Mouse (Mus musculus) adrenal gland, adult (tissue): Measurements from ENCODE around the gene Krtap28-10.
A peak's percentile ranks its signal among the peaks of the same experiment; 100 is the strongest.

Source experiments
- DNase-seq, 2 experiments: peaks; one replicate each; pipeline ENCODE4 v3.0.0; 2022 to 2023; ENCODE audit warnings: low spot score in 1 of 2; ENCODE audit not compliant: inconsistent age in 2 of 2

The Krtap28-10 gene

GRCm38 (mm10) chr1:83042380-83042779 lies at the start of gene Krtap28-10:
Gene Krtap28-10 (minus strand): TSS chr1:83042480.
- no peak for DNase-seq

- DNase-seq = no peak
Observed at GRCm38 (mm10) chr1:83091268-83091667, 49.0 kb upstream of the Krtap28-10 start.

GRCm38 (mm10) chr1:83084790-83085189 lies 42.5 kb upstream of the Krtap28-10 start:
- no peak for DNase-seq

GRCm38 (mm10) chr1:83077016-83077415 lies 34.7 kb upstream of the Krtap28-10 start:
- no peak for DNase-seq

- DNase-seq = peak in 1 of 2 experiments; percentile 69
Observed at GRCm38 (mm10) chr1:83076190-83076917, 34.1 kb upstream of the Krtap28-10 start.

- no peak for DNase-seq
Observed at GRCm38 (mm10) chr1:83075526-83076189, 33.4 kb upstream of the Krtap28-10 start.

- no peak for DNase-seq
Observed at GRCm38 (mm10) chr1:83067205-83067604, 24.9 kb upstream of the Krtap28-10 start.

GRCm38 (mm10) chr1:83066577-83066976 lies 24.3 kb upstream of the Krtap28-10 start:
- DNase-seq = no peak

GRCm38 (mm10) chr1:83064851-83065250 lies 22.6 kb upstream of the Krtap28-10 start:
- DNase-seq = peak in 1 of 2 experiments; percentile 69

GRCm38 (mm10) chr1:83060643-83061042 lies 18.4 kb upstream of the Krtap28-10 start, which contains the start of gene Krtap28-13:
Gene Krtap28-13 (plus strand): TSS chr1:83060930.
- DNase-seq = no peak

GRCm38 (mm10) chr1:83059278-83059677 lies 17.0 kb upstream of the Krtap28-10 start, which contains the start of gene A030005K14Rik:
Gene A030005K14Rik (minus strand): TSS chr1:83059378.
- DNase-seq = no peak

- peak in 1 of 2 experiments; percentile 44 for DNase-seq
Observed at GRCm38 (mm10) chr1:83058481-83058880, 16.2 kb upstream of the Krtap28-10 start.

- no peak for DNase-seq
Observed at GRCm38 (mm10) chr1:83044882-83045427, 2.7 kb upstream of the Krtap28-10 start, which contains the start of gene Gm47969. Gene Gm47969 (plus strand): TSS chr1:83044932.

GRCm38 (mm10) chr1:83039080-83039479 lies 3.2 kb downstream of the Krtap28-10 start:
- no peak for DNase-seq

GRCm38 (mm10) chr1:83038109-83038672 lies 4.1 kb downstream of the Krtap28-10 start, which contains the start of gene Slc19a3:
Gene Slc19a3 (minus strand): TSS chr1:83038448.
- DNase-seq = peak; percentile 11 to 58

- no peak for DNase-seq
Observed at GRCm38 (mm10) chr1:83036892-83037667, 5.2 kb downstream of the Krtap28-10 start.

GRCm38 (mm10) chr1:83034509-83034908 lies 7.8 kb downstream of the Krtap28-10 start:
- no peak for DNase-seq

- DNase-seq = peak in 1 of 2 experiments; percentile 20
Observed at GRCm38 (mm10) chr1:83032508-83032907, 9.8 kb downstream of the Krtap28-10 start.

- no peak for DNase-seq
Observed at GRCm38 (mm10) chr1:83031950-83032349, 10.3 kb downstream of the Krtap28-10 start.

- DNase-seq = no peak
Observed at GRCm38 (mm10) chr1:83016556-83016955, 25.7 kb downstream of the Krtap28-10 start.
